Mouse (Mus musculus) bone marrow, adult 2 months (tissue): ENCODE results near the gene Lpin2.

Experiments
- CTCF ChIP-seq: fragments of 200-500 bp; IDR thresholded peaks from 2 replicates; pipeline ENCODE4 v1.5.1; 2011; ENCODE audit warnings: low read length, control low read depth; ENCODE audit not compliant: control insufficient read depth, insufficient read depth
- POLR2A ChIP-seq: fragments of 200-500 bp; IDR thresholded peaks from 2 replicates; pipeline ENCODE4 v1.6.1; 2011; ENCODE audit warnings: low read depth, mild to moderate bottlenecking, control low read depth, low read length, borderline replicate concordance; ENCODE audit not compliant: control insufficient read depth

GRCm38 (mm10) chr17:71190589-71190988 lies 8.2 kb downstream of the Lpin2 start:
- no peak for TF ChIP-seq CTCF
- no peak for TF ChIP-seq POLR2A
